Mouse (Mus musculus) embryonic fibroblast, embryonic 13.5 days (primary cell): ENCODE data around the gene Lyzl4. TPM values are rescaled to one million over a fixed set of nuclear protein-coding genes. Genes with fewer than 3 reads are reported as not detected.

ENCODE experiments used
- H3K27ac ChIP-seq: 2 replicates; pipeline ENCODE4 v1.5.1; 2012; ENCODE audit warnings: low read length, control low read depth, inconsistent platforms; ENCODE audit not compliant: insufficient read depth
- H3K4me1 ChIP-seq: 2 replicates; pipeline ENCODE4 v1.6.1; 2011; ENCODE audit warnings: low read length; ENCODE audit not compliant: control insufficient read depth, insufficient read depth
- H3K4me3 ChIP-seq: 2 replicates; pipeline ENCODE4 v1.5.1; 2011; ENCODE audit warnings: mild to moderate bottlenecking, control low read depth, low read length; ENCODE audit not compliant: insufficient read depth
- CTCF ChIP-seq: IDR thresholded peaks from 2 replicates; pipeline ENCODE4 v1.5.1; 2011; ENCODE audit warnings: mild to moderate bottlenecking, control low read depth, low read length, moderate library complexity, borderline replicate concordance; ENCODE audit not compliant: insufficient read depth
- POLR2A ChIP-seq: IDR thresholded peaks from 2 replicates; pipeline ENCODE4 v1.6.1; 2011; ENCODE audit warnings: low read depth, mild to moderate bottlenecking, control low read depth, low read length, moderate library complexity
- polyA plus RNA-seq: library from polyadenylated mRNA; stranded (reverse); fragments of >200 nt; gene quantifications from 2 replicates; pipeline ENCODE4 v1.2.4, GENCODE M21; 2011; ENCODE audit warnings: low read depth; ENCODE audit not compliant: missing spikeins, insufficient read length

Lyzl4 gene
- polyA plus RNA-seq, 1 experiment = not detected

- Histone ChIP-seq H3K4me1 (no peaks in the 10 kb centered on the region), H3K27ac (no peak overlapping the region), H3K4me3 (no peak overlapping the region)
- TF ChIP-seq CTCF (no peak), POLR2A (no peak)
Measured at GRCm38 (mm10) chr9:121553643-121554042, 88.3 kb downstream of the Lyzl4 start.

GRCm38 (mm10) chr9:121550327-121550771 lies 91.5 kb downstream of the Lyzl4 start:
- Histone ChIP-seq H3K27ac (no peak overlapping the region), H3K4me1 (no peaks in the 10 kb centered on the region), H3K4me3 (no peak overlapping the region)
- TF ChIP-seq CTCF (no peak), POLR2A (no peak)

GRCm38 (mm10) chr9:121549444-121549843 lies 92.5 kb downstream of the Lyzl4 start:
- no peak for TF ChIP-seq POLR2A
- no peak overlapping the region for H3K27ac ChIP-seq
- H3K4me1 ChIP-seq = no peaks in the 10 kb centered on the region
- H3K4me3 ChIP-seq = no peak overlapping the region

- H3K27ac ChIP-seq = no peak overlapping the region
- TF ChIP-seq CTCF = no peak
- no peak for TF ChIP-seq POLR2A
- H3K4me1 ChIP-seq = no peaks in the 10 kb centered on the region
- no peak overlapping the region for H3K4me3 ChIP-seq
Measured at GRCm38 (mm10) chr9:121549010-121549409, 92.9 kb downstream of the Lyzl4 start.

- no peak overlapping the region for H3K4me3 ChIP-seq
- no peaks in the 10 kb centered on the region for H3K4me1 ChIP-seq
- TF ChIP-seq POLR2A = no peak
- no peak for TF ChIP-seq CTCF
- H3K27ac ChIP-seq = no peak overlapping the region
Measured at GRCm38 (mm10) chr9:121547431-121547830, 94.5 kb downstream of the Lyzl4 start.

- Histone ChIP-seq H3K4me1 (no peaks in the 10 kb centered on the region), H3K4me3 (no peak overlapping the region), H3K27ac (no peak overlapping the region)
- TF ChIP-seq POLR2A = no peak
Measured at GRCm38 (mm10) chr9:121541530-121541929, 100.4 kb downstream of the Lyzl4 start.

GRCm38 (mm10) chr9:121532626-121533025 lies 109.3 kb downstream of the Lyzl4 start:
- no peak overlapping the region for H3K4me3 ChIP-seq
- no peaks in the 10 kb centered on the region for H3K4me1 ChIP-seq
- TF ChIP-seq POLR2A (no peak), CTCF (no peak)

GRCm38 (mm10) chr9:121528605-121529357 lies 113.1 kb downstream of the Lyzl4 start:
- Histone ChIP-seq H3K27ac (no peak overlapping the region), H3K4me1 (no peaks in the 10 kb centered on the region), H3K4me3 (no peak overlapping the region)
- no peak for TF ChIP-seq CTCF
- no peak for TF ChIP-seq POLR2A

More at GRCm38 (mm10) chr9:121532626-121533025, 109.3 kb downstream of the Lyzl4 start:
- H3K27ac ChIP-seq = no peak overlapping the region

Other genes starting within 250 kb of the Lyzl4 start
- 4.6 and 15.0 TPM in 2 replicates for gene Cck, start 146.4 kb downstream of the Lyzl4 start, polyA plus RNA-seq
- 0.14 TPM in 1 of 2 replicates, not detected in the other for gene Vipr1, start 620 bp upstream of the Lyzl4 start, polyA plus RNA-seq
- gene Sec22c, start 63.4 kb upstream of the Lyzl4 start, polyA plus RNA-seq = 9.3 and 11.2 TPM in 2 replicates
- 46.9 and 59.7 TPM in 2 replicates for gene Ss18l2, start 68.2 kb upstream of the Lyzl4 start, polyA plus RNA-seq
- gene Nktr, start 77.1 kb upstream of the Lyzl4 start, polyA plus RNA-seq = 134 and 169 TPM in 2 replicates
- gene Zfp651, start 117.2 kb upstream of the Lyzl4 start, polyA plus RNA-seq = 30.4 and 36.6 TPM in 2 replicates
- not detected in 2 replicates for gene Klhl40, start 135.5 kb upstream of the Lyzl4 start, polyA plus RNA-seq
- gene Hhatl, start 150.4 kb upstream of the Lyzl4 start, polyA plus RNA-seq = not detected in 2 replicates
- not detected in 2 replicates for gene Ccdc13, start 197.4 kb upstream of the Lyzl4 start, polyA plus RNA-seq
- gene Higd1a, start 216.3 kb upstream of the Lyzl4 start, polyA plus RNA-seq = 96.1 and 101 TPM in 2 replicates